Mouse (Mus musculus) lung, postnatal 14 days (tissue): ENCODE data around the gene Ncapd2.

Experiments
- DNase-seq: peaks from one replicate; pipeline ENCODE4 v3.0.0; 2021

Gene Ncapd2

GRCm38 (mm10) chr6:125191332-125192015, at the start of gene Ncapd2, which contains the start of gene Mrpl51:
Ncapd2 (minus strand) TSS chr6:125191701.
Mrpl51 (plus strand) TSS chr6:125191801.
- peak; percentile 98 for DNase-seq

GRCm38 (mm10) chr6:125240617-125241016, 49.1 kb upstream of the Ncapd2 start:
- no peak for DNase-seq

GRCm38 (mm10) chr6:125239547-125239946, 48.0 kb upstream of the Ncapd2 start:
- no peak for DNase-seq

- DNase-seq = no peak
Observed at GRCm38 (mm10) chr6:125238396-125238795, 46.9 kb upstream of the Ncapd2 start.

GRCm38 (mm10) chr6:125237421-125237820, 45.9 kb upstream of the Ncapd2 start:
- DNase-seq = no peak

- DNase-seq = no peak
Observed at GRCm38 (mm10) chr6:125236782-125237181, 45.3 kb upstream of the Ncapd2 start, which contains the start of gene Cd27. Cd27 (minus strand) TSS chr6:125237010.

GRCm38 (mm10) chr6:125236341-125236740, 44.8 kb upstream of the Ncapd2 start:
- DNase-seq = no peak

- DNase-seq = no peak
Observed at GRCm38 (mm10) chr6:125234520-125234828, 43.0 kb upstream of the Ncapd2 start.

- peak; percentile 41 for DNase-seq
Observed at GRCm38 (mm10) chr6:125233816-125234519, 42.5 kb upstream of the Ncapd2 start.

- DNase-seq = no peak
Observed at GRCm38 (mm10) chr6:125232516-125232915, 41.0 kb upstream of the Ncapd2 start.

- no peak for DNase-seq
Observed at GRCm38 (mm10) chr6:125232045-125232437, 40.5 kb upstream of the Ncapd2 start.

GRCm38 (mm10) chr6:125231117-125232044, 39.9 kb upstream of the Ncapd2 start, which contains the start of gene Tapbpl:
Tapbpl (minus strand) TSS chr6:125231860.
- DNase-seq = peak; percentile 64

- no peak for DNase-seq
Observed at GRCm38 (mm10) chr6:125230571-125230970, 39.1 kb upstream of the Ncapd2 start.

- no peak for DNase-seq
Observed at GRCm38 (mm10) chr6:125225518-125226115, 34.1 kb upstream of the Ncapd2 start.

- no peak for DNase-seq
Observed at GRCm38 (mm10) chr6:125222577-125222976, 31.1 kb upstream of the Ncapd2 start.

- no peak for DNase-seq
Observed at GRCm38 (mm10) chr6:125222146-125222545, 30.6 kb upstream of the Ncapd2 start.

GRCm38 (mm10) chr6:125221115-125221745, 29.7 kb upstream of the Ncapd2 start:
- DNase-seq = no peak

GRCm38 (mm10) chr6:125218963-125219362, 27.5 kb upstream of the Ncapd2 start:
- DNase-seq = peak; percentile 75

GRCm38 (mm10) chr6:125217899-125218298, 26.4 kb upstream of the Ncapd2 start:
- DNase-seq = no peak

- DNase-seq = no peak
Observed at GRCm38 (mm10) chr6:125216898-125217297, 25.4 kb upstream of the Ncapd2 start.

- peak; percentile 93 for DNase-seq
Observed at GRCm38 (mm10) chr6:125215148-125215954, 23.9 kb upstream of the Ncapd2 start, which contains the start of gene Vamp1. Vamp1 (plus strand) TSS chr6:125215551.
